Mouse (Mus musculus) c-Kit-negative CD71-positive TER-119-positive erythroid progenitor cells, embryonic 14.5 days (primary cell): ENCODE data around the gene Slc2a9.
A peak's percentile ranks its signal among the peaks of the same experiment; 100 is the strongest.

ENCODE experiments used
- DNase-seq: peaks from one replicate; pipeline ENCODE4 v3.0.0-alpha.2; 2013; ENCODE audit warnings: low read depth, low spot score

Slc2a9 gene

GRCm38 (mm10) chr5:38502992-38503391 is at the start of gene Slc2a9:
Gene Slc2a9, minus strand, starts transcription at chr5:38503143.
- no peak for DNase-seq

- no peak for DNase-seq
These were observed 49.7 kb upstream of the Slc2a9 start for GRCm38 (mm10) chr5:38552615-38553014.

- no peak for DNase-seq
These were observed 47.4 kb upstream of the Slc2a9 start for GRCm38 (mm10) chr5:38550221-38550768.

- DNase-seq = no peak
These were observed 46.5 kb upstream of the Slc2a9 start for GRCm38 (mm10) chr5:38549461-38549909.

GRCm38 (mm10) chr5:38547375-38547774 is 44.4 kb upstream of the Slc2a9 start:
- no peak for DNase-seq

- DNase-seq = no peak
These were observed 41.8 kb upstream of the Slc2a9 start for GRCm38 (mm10) chr5:38544423-38545415.

GRCm38 (mm10) chr5:38543496-38544217 is 40.7 kb upstream of the Slc2a9 start:
- DNase-seq = no peak

GRCm38 (mm10) chr5:38541728-38542127 is 38.8 kb upstream of the Slc2a9 start:
- no peak for DNase-seq

GRCm38 (mm10) chr5:38540898-38541297 is 38.0 kb upstream of the Slc2a9 start:
- no peak for DNase-seq

GRCm38 (mm10) chr5:38538508-38538907 is 35.6 kb upstream of the Slc2a9 start:
- DNase-seq = no peak

GRCm38 (mm10) chr5:38537845-38538244 is 34.9 kb upstream of the Slc2a9 start:
- no peak for DNase-seq

- no peak for DNase-seq
These were observed 33.9 kb upstream of the Slc2a9 start for GRCm38 (mm10) chr5:38536822-38537221.

GRCm38 (mm10) chr5:38532084-38532483 is 29.1 kb upstream of the Slc2a9 start:
- DNase-seq = no peak

- DNase-seq = no peak
These were observed 26.9 kb upstream of the Slc2a9 start for GRCm38 (mm10) chr5:38529724-38530428.

- DNase-seq = no peak
These were observed 20.0 kb upstream of the Slc2a9 start for GRCm38 (mm10) chr5:38522977-38523376.

GRCm38 (mm10) chr5:38520838-38521237 is 17.9 kb upstream of the Slc2a9 start:
- no peak for DNase-seq

GRCm38 (mm10) chr5:38516267-38516666 is 13.3 kb upstream of the Slc2a9 start:
- no peak for DNase-seq

GRCm38 (mm10) chr5:38512991-38513390 is 10.0 kb upstream of the Slc2a9 start:
- DNase-seq = no peak

GRCm38 (mm10) chr5:38509568-38509967 is 6.6 kb upstream of the Slc2a9 start:
- peak; percentile 65 for DNase-seq

GRCm38 (mm10) chr5:38505435-38505765 is 2.5 kb upstream of the Slc2a9 start:
- DNase-seq = no peak

GRCm38 (mm10) chr5:38504747-38505434 is 1.9 kb upstream of the Slc2a9 start:
- DNase-seq = no peak
